Mouse (Mus musculus) thymus, postnatal 36 days (tissue): ENCODE results near the gene Slc9a9.

Source experiments
- DNase-seq, 2 experiments: peaks; one replicate each; pipeline ENCODE4 v3.0.0; 2022; ENCODE audit warnings: mixed read lengths in 2 of 2

Gene Slc9a9

DNA sequence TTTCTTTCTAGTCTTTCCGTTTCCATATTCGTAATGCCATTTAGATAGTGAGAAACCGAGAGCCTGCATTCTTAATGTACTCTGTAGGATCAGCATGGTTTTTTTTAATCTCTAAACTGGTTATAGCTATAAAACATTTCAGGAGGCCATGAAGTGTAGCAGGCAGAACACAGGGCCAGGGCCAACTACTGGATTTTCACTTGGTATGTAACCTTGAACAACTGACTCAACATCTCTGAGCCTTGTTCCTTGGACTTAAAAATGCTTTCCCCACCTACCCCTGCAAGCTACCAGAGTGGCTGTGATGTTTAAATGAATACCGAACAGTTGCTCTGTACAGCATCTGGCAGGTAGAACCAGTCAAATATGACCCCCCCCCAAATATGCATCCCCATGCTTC, 418.5 kb downstream of the Slc9a9 start:
- DNase-seq: no peak

DNA sequence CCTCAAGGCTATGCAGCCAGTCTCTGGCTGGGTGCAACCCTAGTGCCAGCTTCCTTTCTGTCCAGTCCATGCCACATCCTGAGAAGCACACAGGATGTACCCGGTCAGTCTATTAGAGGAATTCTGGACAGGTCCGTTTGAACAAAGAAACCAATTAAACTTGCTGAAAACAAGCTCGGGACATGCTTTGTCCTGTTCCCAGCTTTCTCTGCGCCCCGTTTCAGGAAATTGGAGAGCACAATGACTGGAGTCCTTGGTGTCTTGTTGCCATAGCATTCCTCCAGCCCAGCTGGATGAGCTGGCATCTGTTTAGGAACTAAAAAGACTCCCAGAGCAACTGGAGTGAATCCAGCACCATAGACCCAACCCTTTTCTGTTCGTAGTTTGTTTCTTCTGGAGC, 419.3 kb downstream of the Slc9a9 start:
- DNase-seq: no peak

DNA sequence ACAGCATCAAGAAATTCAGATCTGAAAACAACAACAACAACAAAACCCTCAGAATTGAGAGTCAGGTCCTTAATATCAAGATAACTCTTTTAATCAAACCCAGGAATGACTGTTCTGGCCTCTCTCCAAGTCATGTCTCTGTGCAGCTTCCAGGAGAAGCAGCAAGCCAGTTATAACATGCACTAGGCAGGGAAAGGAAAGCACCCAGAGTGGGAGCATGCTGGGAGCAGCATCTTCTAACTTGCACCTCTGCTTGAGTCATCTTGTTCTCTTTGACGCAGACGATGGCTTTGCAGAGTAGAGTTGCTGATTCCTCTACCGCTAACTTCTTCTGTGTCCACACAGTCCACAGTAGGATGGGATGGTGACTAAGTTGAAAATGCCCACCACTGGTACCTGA, 426.8 kb downstream of the Slc9a9 start:
- no peak for DNase-seq

DNA sequence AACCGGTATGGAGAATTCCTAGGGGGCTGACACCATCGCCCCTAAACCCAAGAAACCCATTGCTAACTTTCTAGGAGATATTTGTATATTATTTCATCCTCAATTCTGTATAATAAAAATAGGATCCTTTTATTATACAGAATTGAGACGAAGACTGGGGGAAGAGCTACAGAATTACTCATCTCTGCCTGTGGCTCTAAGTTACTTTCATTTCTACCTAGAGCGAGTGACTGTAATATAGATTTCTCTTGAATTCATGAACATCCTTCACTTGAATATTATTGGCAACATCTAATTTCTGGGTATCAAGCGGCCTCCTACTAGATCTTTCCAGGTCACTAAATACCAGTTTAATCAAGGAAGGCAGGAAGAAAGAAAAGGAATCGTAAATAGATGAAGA, 436.1 kb downstream of the Slc9a9 start:
- DNase-seq: no peak

DNA sequence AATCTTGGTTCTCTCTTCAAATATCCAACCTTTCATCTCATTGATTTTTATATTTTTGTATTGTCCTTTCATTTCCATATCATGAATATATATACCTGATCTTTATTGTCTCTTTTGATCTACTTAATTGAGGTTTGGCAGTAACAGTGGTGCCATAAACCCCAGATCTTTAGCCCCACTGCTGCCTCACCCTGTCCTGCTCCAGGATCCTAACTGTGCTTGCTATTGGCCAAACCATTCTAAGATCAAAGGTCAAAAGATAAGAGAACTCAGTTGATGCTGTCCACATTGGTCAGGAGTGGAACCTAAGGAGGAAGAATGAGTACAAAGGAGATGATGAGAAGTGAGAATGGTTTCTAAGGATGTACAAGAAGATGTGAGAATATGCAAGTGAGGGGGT, 440.1 kb downstream of the Slc9a9 start:
- no peak for DNase-seq

DNA sequence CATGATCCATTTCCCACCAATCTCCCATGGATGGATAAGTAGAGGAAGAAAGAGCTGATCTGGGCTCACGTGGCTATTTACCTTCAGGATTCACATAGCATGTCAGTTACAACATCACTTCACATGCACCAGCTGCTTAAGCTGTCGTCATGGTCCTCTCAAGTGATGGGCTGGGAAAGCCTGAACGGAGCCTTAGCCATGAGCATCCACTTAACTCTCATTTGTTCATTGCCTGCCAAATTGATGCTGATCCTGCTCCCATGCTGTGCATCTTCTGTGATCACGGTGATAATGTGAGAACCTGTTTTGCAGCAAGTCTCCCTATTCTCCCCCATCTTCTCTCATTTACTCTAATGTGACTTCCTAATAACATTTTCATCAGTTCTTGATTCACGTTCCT, 441.1 kb downstream of the Slc9a9 start:
- DNase-seq: no peak

DNA sequence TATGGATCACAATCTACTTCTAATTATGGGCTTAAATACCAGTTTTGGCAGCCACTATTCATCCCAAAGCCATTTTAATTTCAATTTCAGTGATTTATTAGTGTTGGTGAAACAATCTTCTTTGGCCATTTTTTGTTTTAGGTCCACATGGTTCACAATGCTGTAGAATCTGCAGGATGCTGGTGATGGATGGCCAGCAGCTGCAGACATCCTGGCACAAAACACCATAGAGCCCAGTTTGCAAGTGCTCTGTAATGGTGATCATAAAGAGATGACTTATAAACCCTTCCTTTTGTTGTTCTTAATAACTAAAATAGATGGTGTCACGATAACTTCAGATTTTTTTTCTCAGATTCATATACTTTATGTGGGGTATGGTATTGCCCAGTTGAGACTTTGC, 442.0 kb downstream of the Slc9a9 start:
- no peak for DNase-seq

DNA sequence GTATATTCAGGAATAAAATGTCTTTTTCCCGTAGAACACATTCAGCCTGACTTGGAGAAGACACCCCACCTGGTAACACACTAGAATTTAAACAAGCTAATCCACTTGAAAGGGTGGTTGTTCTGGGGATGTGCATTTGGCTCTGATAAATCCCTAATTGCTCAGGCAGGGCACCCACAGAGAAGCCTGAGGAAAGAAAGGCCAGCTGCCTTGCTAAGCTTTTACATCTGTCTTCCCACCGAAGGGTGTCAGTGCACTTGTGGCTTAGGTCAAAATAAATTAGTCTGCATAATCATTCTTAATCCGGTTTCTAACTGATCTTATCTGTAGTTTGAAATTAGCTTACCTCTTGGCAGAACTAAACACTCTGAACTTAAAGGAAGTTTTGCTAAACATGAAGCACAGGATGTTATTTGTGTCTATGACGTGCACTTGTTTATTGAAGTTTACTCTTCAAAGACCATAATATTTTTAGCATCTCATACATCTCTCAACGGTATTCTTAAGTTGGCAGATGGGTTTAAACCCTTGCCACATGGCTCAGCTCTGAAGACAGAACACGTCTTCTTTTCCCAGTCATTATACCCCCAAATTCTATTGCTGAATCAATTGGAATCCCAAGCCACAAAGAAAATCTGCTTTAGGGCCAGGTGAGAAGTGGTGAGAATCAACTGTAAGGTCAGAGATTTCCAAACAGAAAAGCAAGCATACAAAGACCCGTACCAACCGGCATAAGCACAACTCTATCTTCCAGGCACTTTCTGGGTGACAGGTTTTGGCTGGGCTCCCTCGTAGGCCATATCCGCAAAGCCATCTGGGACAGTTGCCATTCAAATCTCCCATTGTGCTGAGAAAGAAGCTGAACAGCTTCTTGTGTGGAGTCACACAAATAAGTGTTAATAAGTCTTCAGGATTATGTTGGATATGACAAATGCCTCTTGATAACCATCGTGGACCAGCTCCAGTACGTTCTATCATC, 443.7 kb downstream of the Slc9a9 start:
- DNase-seq: no peak

DNA sequence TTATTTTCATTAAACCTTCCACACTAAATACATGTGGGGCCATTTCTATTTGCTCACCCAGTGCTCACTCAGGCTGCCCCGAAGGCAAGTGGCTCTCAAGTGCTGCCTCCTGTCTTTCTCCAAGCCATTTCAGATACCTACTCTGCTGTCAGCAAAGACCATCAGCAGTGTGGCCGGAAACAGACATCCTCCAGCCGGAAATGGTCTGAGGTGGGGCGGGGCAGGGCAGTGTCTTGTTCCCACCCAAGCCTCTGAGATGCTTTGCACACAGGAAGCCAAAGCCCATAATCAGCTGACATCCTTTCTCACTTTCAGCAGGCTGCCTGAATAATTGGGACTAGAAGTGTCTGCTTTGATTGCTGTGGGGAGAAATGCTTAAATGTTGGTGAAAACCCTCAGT, 450.4 kb downstream of the Slc9a9 start:
- DNase-seq: peak; percentile 15 to 33

DNA sequence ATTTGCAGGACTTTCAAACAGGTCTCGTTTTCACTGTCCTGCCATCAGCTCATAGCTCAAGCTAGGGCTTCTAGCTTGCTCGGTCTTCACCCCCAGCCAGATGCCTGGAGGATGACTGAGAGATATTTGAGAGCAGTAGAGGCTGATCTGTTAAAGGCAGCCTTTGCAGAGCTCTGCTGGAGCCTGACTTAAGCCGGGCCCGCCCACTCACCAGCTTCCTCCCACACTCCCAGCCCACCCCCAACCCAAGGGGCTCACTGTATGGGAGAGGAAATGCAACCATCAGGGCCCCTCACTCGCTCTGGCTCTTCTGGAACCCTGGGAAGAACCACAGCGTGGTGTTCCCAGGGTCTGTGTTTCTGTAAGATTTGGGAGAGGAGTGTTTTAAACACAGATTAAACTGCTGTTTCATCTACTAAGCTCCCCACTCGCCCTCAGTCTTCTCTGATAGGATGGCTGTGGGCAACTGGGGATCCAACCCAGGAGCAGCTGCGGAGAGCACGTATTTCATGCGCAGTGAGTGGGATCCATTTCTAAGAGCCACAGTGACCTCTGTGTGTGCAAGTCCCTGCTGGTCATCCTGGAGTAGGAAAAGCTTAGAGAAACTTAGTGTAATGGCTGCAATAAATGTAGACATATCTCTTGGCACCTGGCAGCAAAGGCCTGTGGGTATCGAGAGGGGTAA, 451.6 kb downstream of the Slc9a9 start:
- DNase-seq: peak; percentile 65 to 79

DNA sequence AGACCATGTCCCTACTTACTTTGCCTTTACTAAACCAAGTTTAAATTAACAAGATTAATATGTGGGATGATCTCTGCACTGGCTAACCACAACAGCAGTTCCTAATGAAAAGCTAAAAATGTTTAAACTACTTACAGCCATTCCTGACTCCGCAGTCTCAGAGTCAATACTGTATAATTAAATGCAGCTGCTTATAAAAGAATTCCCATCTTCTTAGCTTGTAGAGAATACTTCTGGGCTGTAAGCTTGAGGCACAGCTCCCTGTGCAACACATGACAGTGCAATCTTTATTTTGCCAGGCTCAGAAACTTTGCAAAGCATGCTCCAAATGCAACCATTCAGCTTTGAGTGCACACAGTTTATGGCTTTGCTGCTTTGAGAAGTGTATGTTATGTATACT, 456.0 kb downstream of the Slc9a9 start:
- no peak for DNase-seq

DNA sequence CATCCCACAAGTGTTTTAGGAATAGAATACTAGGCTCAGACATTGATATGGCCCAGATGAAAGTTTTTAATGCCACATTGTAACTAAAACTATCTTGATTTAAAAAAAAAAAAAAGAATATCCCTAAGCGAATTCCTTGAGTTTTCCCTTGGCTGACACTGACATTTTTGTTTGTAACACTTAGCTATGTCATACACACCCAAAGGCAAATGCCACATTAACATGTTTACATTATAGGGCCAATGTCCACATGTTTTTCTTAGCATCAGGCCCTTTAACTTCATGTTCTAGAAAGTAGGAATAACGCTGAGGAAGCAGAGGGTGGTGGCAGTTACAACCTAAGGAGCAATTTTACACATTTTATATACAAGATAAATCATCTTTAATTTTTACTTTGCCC, 458.1 kb downstream of the Slc9a9 start:
- DNase-seq: no peak

DNA sequence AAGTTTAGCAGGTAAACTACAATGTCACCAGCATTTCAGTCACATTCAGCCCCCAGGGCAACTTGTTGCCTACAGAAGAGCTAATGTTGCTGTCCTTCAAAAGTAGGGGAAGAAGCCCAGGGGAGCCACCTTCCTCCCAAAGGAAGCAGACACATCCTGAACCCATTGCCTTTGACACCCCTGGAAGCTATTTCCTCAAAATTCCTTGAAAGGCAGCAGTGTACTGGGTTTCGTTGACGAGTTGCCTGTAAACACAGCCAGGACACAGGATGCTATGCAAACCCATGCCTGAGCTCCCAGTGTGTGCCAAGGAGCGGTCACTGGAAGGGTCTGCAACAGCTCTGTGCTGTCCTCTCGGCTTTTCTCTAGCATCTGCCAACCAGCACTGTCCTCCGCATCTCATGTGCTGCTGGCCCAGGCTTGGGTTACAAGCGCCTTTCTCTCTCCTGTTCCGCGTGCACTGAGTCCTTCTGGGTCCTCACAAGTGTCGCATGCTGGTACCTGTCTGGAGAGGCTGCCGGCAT, 479.6 kb downstream of the Slc9a9 start:
- DNase-seq: no peak

DNA sequence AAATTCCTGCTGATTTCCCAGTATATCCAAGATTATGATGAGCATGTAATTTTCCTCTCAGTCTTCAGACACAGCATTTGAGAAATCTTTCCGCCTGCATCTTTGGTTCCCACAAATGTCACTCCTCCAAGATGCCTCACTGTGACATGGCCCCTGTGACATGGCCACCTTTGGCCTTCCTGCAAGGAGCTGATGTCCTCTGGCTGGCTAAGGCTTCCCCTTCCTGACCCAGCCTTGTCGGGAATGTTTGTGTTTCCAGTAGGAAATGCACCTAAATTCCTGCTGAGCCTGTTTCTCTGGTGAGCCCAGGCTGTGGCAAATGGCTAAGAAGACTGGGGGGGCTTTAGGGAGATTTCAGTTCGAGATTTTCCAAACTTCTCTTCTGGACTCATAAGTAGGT, 480.4 kb downstream of the Slc9a9 start:
- no peak for DNase-seq

DNA sequence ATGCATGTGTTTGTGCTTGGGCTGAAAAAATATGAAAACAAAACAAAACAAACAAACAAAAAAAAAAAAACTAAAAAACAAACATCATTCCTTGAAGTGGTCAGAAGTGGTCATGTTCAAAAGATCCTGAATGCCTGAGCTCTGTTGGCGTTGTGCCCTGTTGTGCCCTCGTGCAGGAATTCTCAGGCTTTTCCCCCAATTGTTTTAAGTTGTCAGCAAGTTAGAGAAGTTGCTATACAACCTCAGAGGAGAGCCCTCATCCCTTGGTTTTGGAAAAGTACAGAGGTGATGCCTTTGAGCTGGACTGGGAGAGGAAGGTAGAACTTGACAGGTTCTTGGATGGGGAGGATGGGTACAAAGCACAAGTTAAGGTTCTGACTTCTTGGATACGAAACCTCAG, 480.9 kb downstream of the Slc9a9 start:
- no peak for DNase-seq

DNA sequence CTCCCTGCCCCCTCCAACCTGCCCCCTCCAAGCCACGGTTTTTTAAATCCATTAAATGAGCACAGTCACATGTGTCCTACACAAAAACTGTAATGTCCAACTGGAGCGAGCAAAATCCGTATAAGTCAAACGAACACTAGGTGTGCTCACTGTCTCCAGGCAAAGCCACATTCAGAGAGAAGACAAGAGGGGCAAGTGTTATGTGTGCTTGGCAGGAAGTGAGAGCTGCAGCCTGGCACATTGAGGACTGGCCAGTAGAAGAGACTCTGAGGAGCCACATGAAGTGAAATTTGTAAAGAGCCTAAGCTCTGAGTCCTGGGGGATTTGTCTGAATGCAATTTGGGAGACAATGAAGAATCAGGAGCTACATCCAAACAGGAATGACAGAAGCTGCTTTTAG, 481.3 kb downstream of the Slc9a9 start:
- no peak for DNase-seq

DNA sequence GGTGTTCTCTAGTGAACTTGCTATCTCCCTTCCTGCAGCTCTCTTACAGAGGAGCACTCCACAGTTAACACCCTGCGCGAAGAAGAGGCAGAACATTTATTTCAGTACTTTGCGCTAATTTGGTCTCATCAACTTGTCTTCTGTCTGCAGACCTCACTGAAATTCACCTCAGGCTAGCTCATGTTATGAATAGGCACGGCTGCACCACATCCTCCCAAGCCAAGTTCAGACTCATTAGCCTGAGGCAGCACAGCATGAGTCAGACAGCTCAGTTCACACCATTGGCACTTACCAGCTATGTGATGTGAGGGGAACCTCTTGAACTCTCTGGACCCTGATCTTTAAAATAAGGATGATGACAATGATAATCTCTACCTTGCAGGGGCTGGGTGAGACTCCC, 482.0 kb downstream of the Slc9a9 start:
- no peak for DNase-seq

DNA sequence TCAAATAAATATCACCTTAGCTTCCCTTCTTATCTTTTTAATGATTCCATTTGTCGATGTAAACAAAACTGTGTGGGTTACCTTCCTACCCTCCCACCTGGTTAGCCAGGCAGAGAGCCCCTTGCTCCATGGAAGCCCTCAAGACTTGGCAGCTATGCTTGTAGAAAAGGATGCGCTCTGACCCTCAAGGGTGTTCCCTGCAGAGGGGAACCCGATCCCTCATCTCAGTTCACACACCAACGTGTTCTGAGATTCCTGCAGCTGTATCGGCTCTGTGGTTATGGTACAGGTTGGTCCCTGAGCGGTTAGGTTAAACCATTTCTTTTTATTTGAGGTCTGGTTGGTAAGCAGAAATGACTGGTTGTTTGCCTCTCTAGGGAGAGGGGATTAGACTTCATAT, 484.3 kb downstream of the Slc9a9 start:
- DNase-seq: no peak

DNA sequence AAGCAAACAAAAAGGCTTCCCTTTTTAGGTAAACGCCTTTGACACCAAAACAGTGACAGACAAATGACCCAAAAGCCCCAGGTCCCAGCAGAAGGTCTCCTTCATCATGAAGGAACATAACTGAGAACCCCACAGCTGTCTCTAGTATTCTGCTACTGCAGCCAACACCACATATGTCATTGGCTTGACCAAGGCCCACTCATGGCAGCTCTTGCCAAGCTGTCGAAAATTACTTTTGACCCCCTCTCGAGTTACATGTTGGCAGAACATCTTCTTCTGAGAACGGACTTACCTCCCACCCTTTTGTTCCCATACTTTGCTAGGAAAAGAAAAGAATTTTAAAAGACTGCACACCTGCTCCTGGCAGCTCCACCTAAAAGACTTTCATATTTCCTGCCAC, 488.2 kb downstream of the Slc9a9 start:
- no peak for DNase-seq

DNA sequence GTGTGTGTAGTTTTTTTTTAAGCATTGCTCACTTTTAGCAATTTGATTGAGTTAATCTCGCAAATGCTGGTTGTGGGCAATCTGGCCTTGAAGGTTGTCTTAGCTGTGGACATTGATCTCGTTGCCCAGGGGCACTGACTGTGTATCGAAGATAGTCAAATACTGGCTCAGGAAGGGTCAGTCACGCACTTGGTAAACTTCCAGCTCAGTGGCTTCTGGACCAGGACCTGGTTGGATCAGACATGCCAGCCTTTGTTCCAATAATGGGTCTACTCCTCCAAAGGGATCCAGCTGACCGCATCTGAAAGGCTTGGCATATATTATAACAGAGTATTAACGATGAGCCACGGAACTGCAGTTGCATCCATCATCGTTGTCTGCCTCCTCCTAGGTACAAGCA, 489.2 kb downstream of the Slc9a9 start:
- no peak for DNase-seq

DNA sequence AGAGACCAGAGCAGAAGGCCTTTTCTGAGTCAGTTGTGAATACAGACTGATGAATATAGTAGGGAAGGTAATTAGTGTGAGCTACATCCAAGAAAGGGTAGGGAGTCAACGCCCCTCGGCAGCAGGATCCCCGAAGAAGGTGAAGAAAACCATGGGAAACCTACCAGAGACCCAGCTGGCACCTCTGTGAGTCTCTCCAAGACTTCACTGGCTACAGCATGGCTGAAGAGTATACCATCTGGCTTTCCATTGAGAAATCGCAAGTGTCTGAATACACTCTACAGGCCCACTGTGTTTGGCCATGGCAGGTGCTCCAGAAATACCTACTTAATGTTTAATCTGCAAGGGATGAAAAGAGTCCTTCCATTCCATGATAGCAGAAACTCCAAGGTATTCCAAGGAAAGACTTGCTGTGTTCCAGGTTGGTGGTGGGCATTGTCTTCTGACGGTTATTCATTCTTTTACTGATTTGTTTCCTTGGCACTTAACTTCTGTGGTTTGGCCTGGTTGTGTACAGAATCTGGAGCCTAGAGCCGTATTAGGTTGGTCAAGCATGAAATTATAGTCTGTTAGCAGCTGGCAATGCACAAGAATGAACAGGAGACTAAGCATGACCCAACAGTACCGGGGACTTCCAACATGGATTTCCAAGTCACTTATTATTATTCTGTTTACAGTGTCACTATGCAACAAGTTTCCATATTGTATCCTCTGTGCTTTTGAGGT, 491.0 kb downstream of the Slc9a9 start:
- DNase-seq: no peak

DNA sequence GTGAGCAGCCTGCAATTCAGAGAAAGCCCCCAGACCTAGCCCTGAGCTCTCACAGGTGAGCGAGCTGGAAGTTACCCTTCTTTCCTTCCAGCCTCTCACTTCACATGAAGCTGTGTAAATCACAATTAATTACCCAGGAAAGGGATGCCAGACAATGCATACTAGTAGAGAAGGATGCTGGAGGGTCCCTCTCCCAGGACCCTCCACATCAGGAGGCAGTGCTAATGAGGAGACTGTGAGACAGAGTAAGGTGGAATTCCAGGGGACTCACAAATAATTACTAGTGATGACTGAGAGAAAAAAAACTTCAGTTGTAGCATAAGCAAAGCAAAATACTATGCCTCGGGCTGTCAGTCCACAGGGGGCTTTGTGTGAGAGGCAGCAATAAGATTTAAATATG, 492.0 kb downstream of the Slc9a9 start:
- no peak for DNase-seq

DNA sequence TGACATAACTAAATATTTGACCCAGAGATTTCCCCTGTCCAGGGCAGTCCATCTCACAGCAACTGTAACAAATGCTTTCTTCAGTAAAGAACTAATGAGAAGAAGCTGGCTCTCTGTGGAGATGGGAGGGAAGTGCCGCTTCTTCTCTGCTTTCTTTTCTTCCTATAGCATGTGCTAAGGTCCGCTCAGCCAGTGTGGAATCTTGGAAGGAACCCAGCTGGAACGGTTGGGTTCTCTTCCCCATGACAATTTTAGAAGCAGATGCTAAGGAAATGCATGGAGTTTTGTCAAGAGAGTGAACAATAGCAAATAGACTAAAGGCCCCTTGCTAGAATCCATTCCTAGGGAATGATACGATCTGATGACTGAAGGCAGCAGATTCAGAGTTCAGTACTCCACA, 496.5 kb downstream of the Slc9a9 start:
- DNase-seq: no peak
